Mouse (Mus musculus): ENCODE measurements around the gene Ephb1.

DNA sequence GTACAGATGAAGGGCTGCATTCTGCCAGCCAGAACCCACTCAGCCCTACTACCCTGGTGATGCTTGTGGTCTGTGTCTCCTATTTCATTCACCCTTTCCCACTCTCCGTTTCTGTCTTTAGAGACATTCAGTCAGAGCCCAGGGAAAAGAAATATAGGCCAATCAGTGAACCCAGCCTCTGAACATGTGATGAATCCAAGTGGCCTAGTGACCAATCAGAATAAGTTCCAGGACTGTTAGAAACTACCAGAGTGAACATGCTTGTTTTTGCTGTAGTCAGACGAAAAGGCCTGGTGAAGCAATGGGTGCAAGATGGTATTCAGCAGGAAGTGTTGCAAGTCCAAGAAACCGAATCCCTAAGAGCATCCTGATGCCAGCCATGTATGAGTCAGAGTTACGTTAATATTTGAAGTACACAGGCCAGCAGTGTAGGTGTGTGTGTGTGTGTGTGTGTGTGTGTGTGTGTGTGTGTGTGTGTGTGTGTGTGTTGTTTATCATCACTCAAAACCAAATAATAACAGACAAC lies 26.8 kb downstream of the Ephb1 start:
- TF ChIP-seq GATA1 (IDR thresholded peaks at IDR 0.05; ENCODE audit: borderline replicate concordance, low read length) (no peak), FLI1 (IDR thresholded peaks at IDR 0.05; ENCODE audit: low read length) (no peak)

All from megakaryocyte, embryonic 14.5 days (primary cell).